Mouse (Mus musculus) layer of hippocampus, adult 2 months (tissue): ENCODE measurements at regions not wholly inside any gene's neighbourhood (a gene's known extent, or its start where the extent isn't known, plus 50 kb on each side); places are given as distances from the start of the nearest gene placed in this dataset.

Source experiments
- DNase-seq, 2 experiments: peaks; one replicate each; pipeline ENCODE4 v3.0.0; 2022; ENCODE audit warnings: low spot score in 2 of 2
- H3K27ac ChIP-seq: fragments of 200-600 bp; 2 replicates; pipeline ENCODE4 v1.8.1; 2022
- H3K4me3 ChIP-seq: fragments of 200-600 bp; 2 replicates; pipeline ENCODE4 v1.8.1; 2022; ENCODE audit warnings: mild to moderate bottlenecking
- CTCF ChIP-seq: fragments of 200-600 bp; conservative IDR thresholded peaks from 2 replicates; pipeline ENCODE4 v1.8.1; 2022; ENCODE audit warnings: antibody characterized with exemption, mild to moderate bottlenecking, moderate library complexity

DNA sequence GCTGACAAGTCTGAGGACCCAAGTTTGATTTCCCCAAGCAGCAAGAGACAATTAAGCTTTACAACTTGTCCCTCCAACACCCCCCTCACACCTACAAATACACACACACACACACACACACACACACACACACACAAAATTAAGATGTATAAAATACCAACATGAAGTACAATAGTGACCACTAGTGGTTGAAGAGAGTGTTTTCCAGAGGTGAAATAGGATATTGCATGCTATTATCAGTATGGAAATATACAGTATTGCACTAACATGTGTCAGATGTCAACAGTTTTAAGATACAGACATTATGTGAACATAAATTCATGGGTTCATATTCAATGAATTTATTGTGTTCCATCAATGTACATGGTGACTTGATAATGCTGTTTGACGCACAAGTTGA is 685.7 kb upstream of the Cdh6 start:
- peak; percentile 75 for TF ChIP-seq CTCF
- DNase-seq: no peak

DNA sequence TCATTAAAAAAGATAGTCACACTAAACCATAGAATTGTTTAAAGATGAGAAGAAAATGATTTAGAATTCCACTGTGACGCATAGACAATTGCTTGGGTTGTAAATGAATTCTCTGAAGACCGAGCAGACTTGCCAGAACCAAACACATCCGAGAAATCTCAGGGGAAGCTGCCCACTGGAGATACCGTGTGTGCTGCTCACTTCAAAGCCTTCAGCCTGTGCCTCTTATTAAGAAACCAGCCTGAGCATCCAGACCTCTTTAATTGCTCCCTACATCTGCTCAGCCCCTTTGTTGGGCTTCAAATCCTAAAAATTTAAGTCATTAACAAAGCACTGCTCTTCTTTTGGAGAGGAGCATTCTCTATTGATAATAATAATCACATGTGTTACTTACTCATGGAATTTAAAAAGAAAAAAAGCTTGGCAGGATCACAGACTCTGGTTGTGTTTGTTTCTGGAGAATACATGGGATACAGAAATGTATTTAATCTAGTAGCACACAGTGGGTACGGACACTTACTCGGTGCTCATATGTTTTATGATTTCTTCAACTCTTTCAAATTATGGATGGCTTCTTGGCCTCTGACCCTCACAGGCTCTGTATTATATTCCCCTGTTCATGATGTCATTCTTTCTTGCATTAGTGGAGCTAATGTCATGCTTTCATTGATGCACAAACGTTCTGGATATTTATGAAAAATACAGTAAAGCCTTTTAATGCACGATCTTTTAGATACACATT is 680.8 kb upstream of the Cdh6 start:
- no peak for DNase-seq

More for the DNA sequence above, 685.7 kb upstream of the Cdh6 start:
- no peak overlapping the region for H3K27ac ChIP-seq
- no peak overlapping the region for H3K4me3 ChIP-seq

More for the DNA sequence above, 680.8 kb upstream of the Cdh6 start:
- Histone ChIP-seq H3K4me3 (no peak overlapping the region), H3K27ac (no peak overlapping the region)
- TF ChIP-seq CTCF: no peak
